Mouse (Mus musculus) myocyte (in vitro differentiated cells): ENCODE results near the gene Smim6. TPM values are rescaled to one million over a fixed set of nuclear protein-coding genes. Genes with fewer than 3 reads are reported as not detected.
A peak's percentile ranks its signal among the peaks of the same experiment; 100 is the strongest.

Experiments used
- H3K27me3 ChIP-seq: one replicate; pipeline ENCODE4 v1.6.1; 2011; ENCODE audit not compliant: control insufficient read depth, insufficient read depth, insufficient read length
- H3K36me3 ChIP-seq: one replicate; pipeline ENCODE4 v1.6.1; 2011; ENCODE audit not compliant: control insufficient read depth, insufficient read depth
- H3K4me2 ChIP-seq: one replicate; pipeline ENCODE4 v1.6.1; 2011; ENCODE audit warnings: low read depth, control low read depth
- H3K4me3 ChIP-seq: one replicate; pipeline ENCODE4 v1.5.1; 2011; ENCODE audit warnings: mild to moderate bottlenecking, control low read depth, moderate library complexity
- H3K79me2 ChIP-seq: one replicate; pipeline ENCODE4 v1.6.1; 2011; ENCODE audit not compliant: control insufficient read depth, insufficient read depth
- H3ac ChIP-seq: one replicate; pipeline ENCODE4 v1.6.1; 2011; ENCODE audit not compliant: control insufficient read depth, insufficient read length
- CEBPB ChIP-seq: IDR thresholded peaks from 2 replicates; pipeline ENCODE4 v1.6.1; 2011; ENCODE audit warnings: mild to moderate bottlenecking, moderate library complexity; ENCODE audit not compliant: poor library complexity, insufficient read depth, severe bottlenecking
- E2F4 ChIP-seq: IDR thresholded peaks from one replicate; pipeline ENCODE4 v1.6.1; 2011; ENCODE audit warnings: mild to moderate bottlenecking, control low read depth, moderate library complexity; ENCODE audit not compliant: insufficient read depth
- MAX ChIP-seq: IDR thresholded peaks from one replicate; pipeline ENCODE4 v1.6.1; 2011; ENCODE audit warnings: low read depth, mild to moderate bottlenecking, control low read depth
- MYOD1 ChIP-seq, 3 experiments: IDR thresholded peaks; one replicate each; pipeline ENCODE4 v1.6.1; 2011; ENCODE audit warnings: control low read depth in 2 of 3, low read depth in 2 of 3, mild to moderate bottlenecking in 2 of 3, moderate library complexity in 1 of 3; ENCODE audit not compliant: insufficient read length in 2 of 3, control insufficient read depth in 1 of 3
- MYOG ChIP-seq, 3 experiments: IDR thresholded peaks; one replicate each; pipeline ENCODE4 v1.6.1; 2011; ENCODE audit warnings: control low read depth in 2 of 3, low read depth in 2 of 3, mild to moderate bottlenecking in 2 of 3; ENCODE audit not compliant: insufficient read length in 2 of 3, control insufficient read depth in 1 of 3, insufficient read depth in 1 of 3
- POLR2A ChIP-seq: IDR thresholded peaks from one replicate; pipeline ENCODE4 v1.6.1; 2011; ENCODE audit warnings: low read depth, mild to moderate bottlenecking, control low read depth, moderate library complexity; ENCODE audit not compliant: insufficient read length
- POLR2AphosphoS2 ChIP-seq: IDR thresholded peaks from one replicate; pipeline ENCODE4 v1.6.1; 2011; ENCODE audit warnings: low read depth, control low read depth; ENCODE audit not compliant: insufficient read length
- REST ChIP-seq: IDR thresholded peaks from one replicate; pipeline ENCODE4 v1.6.1; 2011; ENCODE audit warnings: mild to moderate bottlenecking, control low read depth, moderate library complexity; ENCODE audit not compliant: insufficient read depth, insufficient read length
- SRF ChIP-seq: IDR thresholded peaks from one replicate; pipeline ENCODE4 v1.6.1; 2011; ENCODE audit warnings: low read depth; ENCODE audit not compliant: control insufficient read depth, insufficient read length
- TCF12 ChIP-seq: IDR thresholded peaks from one replicate; pipeline ENCODE4 v1.6.1; 2011; ENCODE audit warnings: mild to moderate bottlenecking, control low read depth; ENCODE audit not compliant: poor library complexity, insufficient read depth, severe bottlenecking
- TCF3 ChIP-seq: IDR thresholded peaks from one replicate; pipeline ENCODE4 v1.6.1; 2011; ENCODE audit warnings: low read depth, control low read depth; ENCODE audit not compliant: insufficient read length
- USF1 ChIP-seq: IDR thresholded peaks from one replicate; pipeline ENCODE4 v1.6.1; 2011; ENCODE audit warnings: low read depth, mild to moderate bottlenecking, control low read depth, moderate library complexity
- polyA plus RNA-seq: library from polyadenylated mRNA; unstranded; fragments of >200 nt; fragmentation: generic; extraction: Trizol; gene quantifications from one replicate; pipeline ENCODE4 v1.2.1, GENCODE M21; 2012; ENCODE audit warnings: missing spikeins

Smim6 gene
- polyA plus RNA-seq, 1 experiment: 7.8 TPM

GRCm38 (mm10) chr11:115948316-115948715 is 36.5 kb downstream of the Smim6 start:
- Histone ChIP-seq H3K4me2 (no peak overlapping the region), H3K36me3 (peaks cover 4% of the 10 kb centered on the region), H3K4me3 (no peak overlapping the region), H3K27me3 (no peaks in the 10 kb centered on the region), H3ac (no peak overlapping the region), H3K79me2 (peaks cover 3% of the 10 kb centered on the region)
- TF ChIP-seq MAX: no peak
- TF ChIP-seq MYOG (IDR thresholded peaks at IDR 0.05; ENCODE audit: control insufficient read depth in 1 of 3, insufficient read depth in 1 of 3, insufficient read length in 2 of 3, low read depth in 2 of 3): no peak
- no peak for TF ChIP-seq CEBPB
- no peak for TF ChIP-seq REST
- no peak for TF ChIP-seq SRF
- TF ChIP-seq TCF12: no peak
- no peak for TF ChIP-seq E2F4
- TF ChIP-seq POLR2AphosphoS2: no peak
- TF ChIP-seq TCF3: no peak
- no peak for TF ChIP-seq POLR2A

- H3ac ChIP-seq: no peak overlapping the region
- peaks cover 3% of the 10 kb centered on the region for H3K79me2 ChIP-seq
- TF ChIP-seq TCF3: no peak
- no peak for TF ChIP-seq USF1
- no peak for TF ChIP-seq E2F4
- no peak for TF ChIP-seq MAX
- no peak for TF ChIP-seq POLR2AphosphoS2
- TF ChIP-seq MYOG (IDR thresholded peaks at IDR 0.05; ENCODE audit: control insufficient read depth in 1 of 3, insufficient read depth in 1 of 3, insufficient read length in 2 of 3, low read depth in 2 of 3): no peak
- TF ChIP-seq POLR2A: no peak
- TF ChIP-seq TCF12: no peak
- H3K4me2 ChIP-seq: no peak overlapping the region
- no peaks in the 10 kb centered on the region for H3K27me3 ChIP-seq
- H3K36me3 ChIP-seq: peaks cover 4% of the 10 kb centered on the region
- no peak overlapping the region for H3K4me3 ChIP-seq
Measured at GRCm38 (mm10) chr11:115950719-115951118, 38.9 kb downstream of the Smim6 start.

GRCm38 (mm10) chr11:115954712-115955111 is 42.9 kb downstream of the Smim6 start:
- Histone ChIP-seq H3K36me3 (peaks cover 4% of the 10 kb centered on the region), H3ac (no peak overlapping the region), H3K27me3 (no peaks in the 10 kb centered on the region), H3K79me2 (no peaks in the 10 kb centered on the region), H3K4me2 (peak overlapping the region; percentile 66), H3K4me3 (no peak overlapping the region)
- TF ChIP-seq TCF12 (peak; percentile 56), USF1 (no peak), TCF3 (peak; percentile 63), MYOD1 (IDR thresholded peaks at IDR 0.05; ENCODE audit: control insufficient read depth in 1 of 3, insufficient read length in 2 of 3, low read depth in 2 of 3) (peak; percentile 36 to 93 (median 91)), MYOG (IDR thresholded peaks at IDR 0.05; ENCODE audit: control insufficient read depth in 1 of 3, insufficient read depth in 1 of 3, insufficient read length in 2 of 3, low read depth in 2 of 3) (peak; percentile 28 to 97 (median 89)), POLR2A (no peak)

- Histone ChIP-seq H3K27me3 (no peaks in the 10 kb centered on the region), H3K4me2 (peak overlapping the region; percentile 66), H3K79me2 (no peaks in the 10 kb centered on the region), H3K36me3 (peaks cover 9% of the 10 kb centered on the region), H3ac (no peak overlapping the region), H3K4me3 (no peak overlapping the region)
- TF ChIP-seq MYOD1 (IDR thresholded peaks at IDR 0.05; ENCODE audit: control insufficient read depth in 1 of 3, insufficient read length in 2 of 3, low read depth in 2 of 3) (peak in 1 of 3 experiments; percentile 47), CEBPB (no peak), POLR2A (peak; percentile 31), POLR2AphosphoS2 (no peak), REST (no peak), MYOG (IDR thresholded peaks at IDR 0.05; ENCODE audit: control insufficient read depth in 1 of 3, insufficient read depth in 1 of 3, insufficient read length in 2 of 3, low read depth in 2 of 3) (peak in 1 of 3 experiments; percentile 72), SRF (no peak), USF1 (peak; percentile 81)
Measured at GRCm38 (mm10) chr11:115955195-115955858, 43.5 kb downstream of the Smim6 start.

- no peaks in the 10 kb centered on the region for H3K27me3 ChIP-seq
- no peak overlapping the region for H3K4me3 ChIP-seq
- no peak overlapping the region for H3ac ChIP-seq
- no peaks in the 10 kb centered on the region for H3K79me2 ChIP-seq
- TF ChIP-seq MAX (no peak), REST (no peak), POLR2A (no peak), USF1 (no peak), CEBPB (no peak), POLR2AphosphoS2 (no peak), MYOD1 (IDR thresholded peaks at IDR 0.05; ENCODE audit: control insufficient read depth in 1 of 3, insufficient read length in 2 of 3, low read depth in 2 of 3) (peak in 1 of 3 experiments; percentile 2), TCF3 (no peak)
- H3K4me2 ChIP-seq: peak overlapping the region; percentile 58
- H3K36me3 ChIP-seq: peaks cover 19% of the 10 kb centered on the region
Measured at GRCm38 (mm10) chr11:115956453-115956852, 44.6 kb downstream of the Smim6 start.
